Mouse (Mus musculus): ENCODE measurements around the gene Erh. TPM values are rescaled to one million over a fixed set of nuclear protein-coding genes. Genes with fewer than 3 reads are reported as not detected.
A peak's percentile ranks its signal among the peaks of the same experiment; 100 is the strongest.

The Erh gene
- 8.7 and 9.8 TPM in 2 replicates for polyA plus RNA-seq (2012; rRNA removed)

DNA sequence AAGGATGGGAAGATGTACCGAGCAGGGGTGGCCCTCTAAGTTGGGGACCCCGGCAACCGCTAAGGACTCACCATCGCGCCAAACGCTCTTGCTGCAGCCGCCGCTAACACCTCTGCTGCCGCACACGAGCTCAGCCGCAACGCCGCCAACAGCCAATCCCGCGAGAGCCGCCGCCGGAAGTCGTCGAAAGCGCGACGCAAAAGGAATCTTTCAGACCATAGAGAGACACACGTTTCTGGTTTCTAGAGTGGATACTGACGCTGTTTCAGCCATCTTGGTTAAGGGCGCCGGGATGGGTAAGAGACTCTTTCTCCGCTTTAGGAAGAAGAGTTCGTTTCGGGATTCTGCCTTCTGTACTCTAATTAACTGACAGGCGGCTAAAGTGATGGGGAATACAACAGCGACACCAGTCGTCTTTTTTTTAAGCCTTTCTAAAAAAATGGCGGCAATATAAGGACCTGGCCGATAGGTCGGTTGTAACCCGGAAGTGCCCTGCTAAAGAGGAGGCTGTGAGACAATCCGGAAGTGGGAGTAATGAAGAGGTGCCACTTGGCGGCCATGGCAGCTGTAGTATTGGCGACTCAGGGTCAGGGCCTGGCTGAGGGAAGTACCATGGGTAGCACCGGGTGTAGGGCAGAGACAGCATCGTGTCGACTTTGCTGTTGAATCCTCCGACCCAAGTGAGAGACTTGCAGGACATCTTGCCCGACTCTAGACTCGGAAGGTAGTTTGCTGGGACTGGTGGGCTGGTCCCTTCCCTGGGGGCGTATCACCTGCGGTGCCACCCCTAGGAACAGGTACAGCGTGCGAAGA lies at the start of gene Erh, which contains the start of gene Slc39a9:
Gene Erh (minus strand): TSS at position 649 of the 813 bp plus-strand sequence.
Gene Slc39a9 (plus strand): TSS at position 191 of the 813 bp plus-strand sequence.
- peak within 1 kb of the TSS; percentile 71 for H3K27ac ChIP-seq (ENCODE audit: insufficient read depth, low read depth, low read length)
- peaks cover 9% of the 10 kb centered on the region; the same call in 1 of the 2 replicates for H3K4me1 ChIP-seq (ENCODE audit: control insufficient read depth, insufficient read depth, insufficient read length, low read length)
- H3K27me3 ChIP-seq (ENCODE audit: control insufficient read depth, insufficient read depth, low read length) = no peaks in the 10 kb centered on the region
- WGBS = under 1% methylated on average over 50 of the region's 50 CpGs
- H3K4me3 ChIP-seq (ENCODE audit: low read depth, low read length) = peak within 1 kb of the TSS; percentile 82
- peaks cover 13% of the 10 kb centered on the region for H3K36me3 ChIP-seq (ENCODE audit: control insufficient read depth, insufficient read depth, low read length)
- peak; percentile 54; the same call in 1 of the 2 replicates for TF ChIP-seq POLR2A (IDR thresholded peaks at IDR 0.05; ENCODE audit: low read depth, low read length)
- TF ChIP-seq CTCF (IDR thresholded peaks at IDR 0.05; ENCODE audit: extremely low read depth, insufficient read length, insufficient replicate concordance, low read depth, low read length) = 0 out of 2 replicates have a peak, but pooled peaks have one; percentile 5

DNA sequence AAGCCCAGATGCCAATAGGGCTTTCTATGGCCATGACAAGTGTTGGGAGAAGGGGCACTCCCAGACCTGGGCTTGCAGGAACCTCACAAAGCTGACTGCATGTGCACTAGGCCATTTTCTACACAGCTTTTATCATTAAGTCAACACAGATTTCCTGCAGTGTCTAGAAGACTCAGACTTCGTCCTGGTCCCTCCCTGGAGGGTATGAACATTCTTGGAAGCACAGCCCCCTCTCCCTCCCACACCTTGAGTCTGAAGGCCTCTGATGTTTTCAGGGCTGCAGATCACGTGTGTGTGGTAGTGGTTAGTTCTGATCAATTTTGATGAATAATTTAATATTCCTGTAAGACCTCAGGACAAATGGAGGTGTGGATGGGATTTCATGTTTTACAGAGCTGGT lies 49.6 kb upstream of the Erh start:
- H3K4me1 ChIP-seq (ENCODE audit: control insufficient read depth, insufficient read depth, insufficient read length, low read length) = peaks cover 12% of the 10 kb centered on the region
- 39% methylated on average over 2 of the region's 2 CpGs for WGBS
- peaks cover 9% of the 10 kb centered on the region; the same call in 1 of the 2 replicates for H3K27me3 ChIP-seq (ENCODE audit: control insufficient read depth, insufficient read depth, low read length)
- TF ChIP-seq CTCF (IDR thresholded peaks at IDR 0.05; ENCODE audit: extremely low read depth, insufficient read length, insufficient replicate concordance, low read depth, low read length) (no peak), POLR2A (IDR thresholded peaks at IDR 0.05; ENCODE audit: low read depth, low read length) (no peak)
- no peaks in the 10 kb centered on the region for H3K36me3 ChIP-seq (ENCODE audit: control insufficient read depth, insufficient read depth, low read length)
- H3K27ac ChIP-seq (ENCODE audit: insufficient read depth, low read depth, low read length) = no peak overlapping the region
- no peak overlapping the region for H3K4me3 ChIP-seq (ENCODE audit: low read depth, low read length)

DNA sequence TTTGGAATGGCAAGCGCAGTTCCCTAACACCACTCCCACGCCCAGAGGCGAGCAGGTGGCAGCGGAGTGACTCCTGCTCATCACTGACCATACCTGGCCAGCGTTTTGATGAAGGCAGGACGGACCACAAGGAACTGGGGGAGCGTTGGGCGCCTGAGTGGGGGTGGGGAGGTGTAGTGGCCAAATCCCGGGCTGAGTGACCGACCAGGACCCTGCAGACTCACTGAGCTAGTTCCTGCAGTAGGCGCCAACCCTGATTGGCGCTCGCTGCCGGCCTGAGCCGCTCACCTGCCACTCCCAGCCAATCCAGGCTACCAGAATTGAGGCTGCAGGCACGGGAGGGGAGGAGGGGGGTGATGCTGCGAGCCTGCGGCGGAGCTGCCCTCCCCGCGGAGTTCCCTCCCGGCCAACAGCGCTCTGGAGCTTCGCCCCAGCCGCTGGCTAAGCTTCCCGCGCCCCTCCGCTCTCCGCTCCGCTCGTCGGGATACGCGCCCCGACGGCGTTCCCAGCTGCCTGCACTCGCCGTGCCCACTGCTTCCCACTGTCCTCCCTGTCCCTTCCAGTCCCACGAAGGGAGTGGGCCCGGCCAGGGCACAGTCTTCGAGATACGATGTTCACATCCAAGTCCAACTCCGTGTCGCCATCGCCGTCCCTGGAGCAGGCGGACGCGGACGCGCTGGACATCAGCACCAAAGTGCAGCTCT lies 48.3 kb upstream of the Erh start, which contains the start of gene Plekhd1:
Gene Plekhd1 (plus strand): TSS at position 323 of the 704 bp plus-strand sequence.
- Histone ChIP-seq H3K27me3 (ENCODE audit: control insufficient read depth, insufficient read depth, low read length) (peaks cover 9% of the 10 kb centered on the region; the same call in 1 of the 2 replicates), H3K4me3 (ENCODE audit: low read depth, low read length) (peak within 1 kb of the TSS; percentile 57), H3K4me1 (ENCODE audit: control insufficient read depth, insufficient read depth, insufficient read length, low read length) (peaks cover 12% of the 10 kb centered on the region), H3K36me3 (ENCODE audit: control insufficient read depth, insufficient read depth, low read length) (no peaks in the 10 kb centered on the region), H3K27ac (ENCODE audit: insufficient read depth, low read depth, low read length) (no peak within 1 kb of the TSS)
- 2% methylated on average over 52 of the region's 52 CpGs for WGBS
- no peak for TF ChIP-seq CTCF (IDR thresholded peaks at IDR 0.05; ENCODE audit: extremely low read depth, insufficient read length, insufficient replicate concordance, low read depth, low read length)
- no peak for TF ChIP-seq POLR2A (IDR thresholded peaks at IDR 0.05; ENCODE audit: low read depth, low read length)

DNA sequence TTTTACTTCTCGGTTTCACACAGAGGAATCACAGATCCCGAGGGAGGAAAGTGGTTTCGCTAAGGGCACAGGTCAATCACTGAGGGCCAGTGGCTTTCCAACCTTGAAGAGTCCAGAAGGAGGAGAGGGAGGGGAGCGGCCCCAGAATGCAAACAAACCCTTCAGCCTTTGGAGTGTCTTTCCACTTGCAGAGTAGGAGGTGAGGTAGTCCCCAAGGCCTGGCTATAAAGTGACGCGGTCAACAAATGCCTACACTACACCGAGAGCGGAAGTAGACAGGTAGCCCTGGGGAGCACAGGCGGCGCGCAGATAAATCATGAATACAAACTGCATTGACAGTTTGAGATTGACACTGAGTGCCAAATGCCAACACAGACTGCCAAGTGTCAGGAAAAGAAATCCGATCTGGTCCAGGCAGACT lies 47.5 kb upstream of the Erh start:
- peak overlapping the region; percentile 57 for H3K4me3 ChIP-seq (ENCODE audit: low read depth, low read length)
- H3K27ac ChIP-seq (ENCODE audit: insufficient read depth, low read depth, low read length) = no peak overlapping the region
- H3K27me3 ChIP-seq (ENCODE audit: control insufficient read depth, insufficient read depth, low read length) = peaks cover 9% of the 10 kb centered on the region; the same call in 1 of the 2 replicates
- TF ChIP-seq POLR2A (IDR thresholded peaks at IDR 0.05; ENCODE audit: low read depth, low read length) = no peak
- TF ChIP-seq CTCF (IDR thresholded peaks at IDR 0.05; ENCODE audit: extremely low read depth, insufficient read length, insufficient replicate concordance, low read depth, low read length) = no peak
- H3K36me3 ChIP-seq (ENCODE audit: control insufficient read depth, insufficient read depth, low read length) = no peaks in the 10 kb centered on the region
- H3K4me1 ChIP-seq (ENCODE audit: control insufficient read depth, insufficient read depth, insufficient read length, low read length) = peaks cover 12% of the 10 kb centered on the region
- 17% methylated on average over 12 of the region's 12 CpGs for whole genome bisulfite sequencing

DNA sequence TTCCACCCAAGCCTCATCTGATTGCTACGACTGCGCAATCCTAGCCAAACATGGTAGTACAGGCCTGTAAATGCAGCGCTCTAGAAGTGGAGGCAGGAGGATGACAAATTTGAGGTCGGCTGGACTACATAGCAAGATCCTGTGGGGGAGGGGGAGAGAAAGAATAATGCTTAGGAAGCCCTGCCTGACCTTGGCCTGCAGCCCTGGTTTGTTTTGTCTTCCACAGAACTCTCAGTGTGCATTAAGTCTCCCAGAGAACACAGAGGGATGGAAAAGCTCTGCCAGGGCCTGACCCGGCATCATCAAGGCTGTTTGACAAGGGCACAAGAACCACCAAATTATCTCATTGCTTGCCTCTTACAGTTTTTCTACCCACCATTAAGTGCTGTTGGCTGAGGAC lies 45.6 kb upstream of the Erh start:
- 81% methylated on average over 5 of the region's 5 CpGs for WGBS
- Histone ChIP-seq H3K4me1 (ENCODE audit: control insufficient read depth, insufficient read depth, insufficient read length, low read length) (peaks cover 12% of the 10 kb centered on the region), H3K4me3 (ENCODE audit: low read depth, low read length) (no peak overlapping the region), H3K27me3 (ENCODE audit: control insufficient read depth, insufficient read depth, low read length) (0 out of 2 replicates have a peak, but pooled peaks cover 9% of the 10 kb centered on the region), H3K36me3 (ENCODE audit: control insufficient read depth, insufficient read depth, low read length) (no peaks in the 10 kb centered on the region), H3K27ac (ENCODE audit: insufficient read depth, low read depth, low read length) (no peak overlapping the region)
- TF ChIP-seq CTCF (IDR thresholded peaks at IDR 0.05; ENCODE audit: extremely low read depth, insufficient read length, insufficient replicate concordance, low read depth, low read length) (no peak), POLR2A (IDR thresholded peaks at IDR 0.05; ENCODE audit: low read depth, low read length) (no peak)

DNA sequence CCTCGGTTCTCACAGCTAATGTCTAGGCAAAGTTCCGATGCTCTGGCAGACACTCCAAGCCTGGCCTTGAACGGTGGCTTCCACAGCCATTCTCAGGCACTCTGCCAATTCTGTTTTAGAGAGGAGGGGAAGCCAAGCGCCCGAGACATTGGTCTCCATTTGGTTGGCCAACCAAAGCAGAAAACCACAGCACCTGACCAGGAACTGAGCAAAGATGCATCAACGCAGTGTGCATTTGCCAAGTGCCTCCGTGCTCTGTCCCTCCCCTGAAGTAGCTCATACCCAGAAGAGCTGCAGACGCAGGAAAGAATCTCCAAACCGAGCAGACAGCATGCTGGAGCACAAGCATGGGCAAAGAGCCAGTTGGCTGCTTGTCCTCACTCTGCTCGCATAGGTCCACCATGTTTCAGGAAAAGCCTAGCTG lies 43.7 kb upstream of the Erh start:
- 14% methylated on average over 10 of the region's 10 CpGs for WGBS
- Histone ChIP-seq H3K36me3 (ENCODE audit: control insufficient read depth, insufficient read depth, low read length) (no peaks in the 10 kb centered on the region), H3K27me3 (ENCODE audit: control insufficient read depth, insufficient read depth, low read length) (0 out of 2 replicates have a peak, but pooled peaks cover under 1% of the 10 kb centered on the region)

More for the DNA sequence above, 43.7 kb upstream of the Erh start:
- TF ChIP-seq CTCF (IDR thresholded peaks at IDR 0.05; ENCODE audit: extremely low read depth, insufficient read length, insufficient replicate concordance, low read depth, low read length) (no peak), POLR2A (IDR thresholded peaks at IDR 0.05; ENCODE audit: low read depth, low read length) (no peak)
- no peak overlapping the region for H3K4me3 ChIP-seq (ENCODE audit: low read depth, low read length)
- H3K4me1 ChIP-seq (ENCODE audit: control insufficient read depth, insufficient read depth, insufficient read length, low read length) = peaks cover 9% of the 10 kb centered on the region
- H3K27ac ChIP-seq (ENCODE audit: insufficient read depth, low read depth, low read length) = no peak overlapping the region
